Mouse (Mus musculus) lung, adult 2 months (tissue): ENCODE measurements at regions not wholly inside any gene's neighbourhood (a gene's known extent, or its start where the extent isn't known, plus 50 kb on each side); places are given as distances from the start of the nearest gene placed in this dataset.

ENCODE experiments used
- CTCF ChIP-seq: fragments of 200-500 bp; IDR thresholded peaks from 2 replicates; pipeline ENCODE4 v1.5.1; 2011; ENCODE audit warnings: mild to moderate bottlenecking, low read length, control low read depth; ENCODE audit not compliant: insufficient read depth
- POLR2A ChIP-seq: fragments of 200-500 bp; IDR thresholded peaks from 2 replicates; pipeline ENCODE4 v1.6.1; 2011; ENCODE audit warnings: low read depth, mild to moderate bottlenecking, control low read depth, low read length, borderline replicate concordance; ENCODE audit errors: extremely low read depth

- TF ChIP-seq CTCF: peak; percentile 16; the same call in 1 of the 2 replicates
- TF ChIP-seq POLR2A: no peak
Observed at GRCm38 (mm10) chr4:127535630-127536029, 177.6 kb upstream of the Gjb5 start.
